8 mouse cellular contexts compared by ENCODE assay signal in genomic region chr16:91011021-91011683, GRCm38 (mm10). TPM values are rescaled to one million over a fixed set of nuclear protein-coding genes. Genes with fewer than 3 reads are reported as not detected.
A peak's percentile ranks its signal among the peaks of the same experiment; 100 is the strongest.
DNase-seq lines count a peak whose midpoint lies in the region; ATAC-seq lines count a peak whose summit lies in the region.

Gene Synj1, minus strand, starts transcription at chr16:91011308.

- WGBS in forebrain, embryonic 11.5 days, result under 1% methylated on average over 58 of the region's 66 CpGs
- under 1% methylated on average over 63 of the region's 66 CpGs for WGBS in heart, embryonic 16.5 days
- WGBS in liver, embryonic 15.5 days (ENCODE audit: insufficient replicate concordance), result under 1% methylated on average over 64 of the region's 66 CpGs
- under 1% methylated on average over 62 of the region's 66 CpGs for WGBS in neural tube, embryonic 12.5 days

- no peaks in the 10 kb centered on the region for H3K9me3 ChIP-seq in forebrain, embryonic 11.5 days (ENCODE audit: control insufficient read depth, low read length)
- H3K9me3 ChIP-seq in heart, embryonic 16.5 days (replicated peaks; ENCODE audit: control insufficient read depth, low read length), result no peaks in the 10 kb centered on the region
- no peaks in the 10 kb centered on the region for H3K9me3 ChIP-seq in liver, embryonic 15.5 days (replicated peaks)
- H3K9me3 ChIP-seq in neural tube, embryonic 12.5 days, result no peaks in the 10 kb centered on the region

- peak within 1 kb of the TSS; percentile 72 for H3K4me2 ChIP-seq in forebrain, embryonic 11.5 days (ENCODE audit: low read depth, low read length, severe bottlenecking)
- H3K4me2 ChIP-seq in heart, embryonic 16.5 days (ENCODE audit: low read depth, low read length), result peak within 1 kb of the TSS; percentile 93
- H3K4me2 ChIP-seq in liver, embryonic 15.5 days, result peak within 1 kb of the TSS; percentile 88
- H3K4me2 ChIP-seq in neural tube, embryonic 12.5 days (replicated peaks), result peak within 1 kb of the TSS; percentile 79

- H3K9ac ChIP-seq in forebrain, embryonic 11.5 days (ENCODE audit: low read length), result peak within 1 kb of the TSS; percentile 82
- peak within 1 kb of the TSS; percentile 82 for H3K9ac ChIP-seq in heart, embryonic 16.5 days (ENCODE audit: low read length)
- H3K9ac ChIP-seq in liver, embryonic 15.5 days, result peak within 1 kb of the TSS; percentile 98
- H3K9ac ChIP-seq in neural tube, embryonic 12.5 days, result peak within 1 kb of the TSS; percentile 88

- no peaks in the 10 kb centered on the region; the same call in 1 of the 2 replicates for H3K36me3 ChIP-seq in forebrain, embryonic 11.5 days (ENCODE audit: control insufficient read depth, insufficient read depth, low read length)
- H3K36me3 ChIP-seq in heart, embryonic 16.5 days (ENCODE audit: control insufficient read depth, insufficient read depth), result peaks cover 18% of the 10 kb centered on the region
- peaks cover 32% of the 10 kb centered on the region for H3K36me3 ChIP-seq in liver, embryonic 15.5 days (replicated peaks)
- peaks cover 24% of the 10 kb centered on the region for H3K36me3 ChIP-seq in neural tube, embryonic 12.5 days

- peak within 1 kb of the TSS; percentile 69 for H3K27ac ChIP-seq in forebrain, embryonic 11.5 days (ENCODE audit: low read depth, low read length)
- H3K27ac ChIP-seq in heart, embryonic 16.5 days (ENCODE audit: low read length), result peak within 1 kb of the TSS; percentile 84
- peak within 1 kb of the TSS; percentile 95 for H3K27ac ChIP-seq in liver, embryonic 15.5 days (replicated peaks)
- H3K27ac ChIP-seq in neural tube, embryonic 12.5 days, result peak within 1 kb of the TSS; percentile 70

- peak; percentile 79 for DNase-seq in CD8-positive naive resting alpha-beta T cell, adult 2 months (ENCODE audit: low read depth in 2 of 2, low spot score in 2 of 2)
- peak; percentile 82 for DNase-seq in c-Kit-positive CD71-negative TER-119-negative erythroid progenitor cells, embryonic 14.5 days (ENCODE audit: low read depth)
- peak; percentile 95 for DNase-seq in forebrain, embryonic 11.5 days (ENCODE audit: low spot score)
- DNase-seq in kidney, postnatal 36 days, result peak; percentile 94
- peak; percentile 93 for DNase-seq in telencephalon, adult 2 months (ENCODE audit: low read depth, low spot score)

- H3K4me1 ChIP-seq in forebrain, embryonic 11.5 days (replicated peaks; ENCODE audit: control insufficient read depth, insufficient read depth, low read length), result no peaks in the 10 kb centered on the region; the same call in 1 of the 2 replicates
- H3K4me1 ChIP-seq in heart, embryonic 16.5 days (ENCODE audit: control insufficient read depth, insufficient read depth, low read length), result peaks cover 13% of the 10 kb centered on the region
- H3K4me1 ChIP-seq in liver, embryonic 15.5 days (replicated peaks), result peaks cover 42% of the 10 kb centered on the region
- peaks cover 14% of the 10 kb centered on the region for H3K4me1 ChIP-seq in neural tube, embryonic 12.5 days

- H3K27me3 ChIP-seq in forebrain, embryonic 11.5 days (ENCODE audit: control insufficient read depth, insufficient read depth, low read length), result no peaks in the 10 kb centered on the region
- H3K27me3 ChIP-seq in heart, embryonic 16.5 days (ENCODE audit: control insufficient read depth, insufficient read depth, low read length), result no peaks in the 10 kb centered on the region
- no peaks in the 10 kb centered on the region for H3K27me3 ChIP-seq in liver, embryonic 15.5 days
- H3K27me3 ChIP-seq in neural tube, embryonic 12.5 days (replicated peaks), result no peaks in the 10 kb centered on the region

- ATAC-seq in forebrain, embryonic 11.5 days (replicated peaks; ENCODE audit: low FRiP score), result peak; percentile 95
- ATAC-seq in heart, embryonic 16.5 days (replicated peaks; ENCODE audit: extremely low read depth, insufficient read depth, low FRiP score), result peak; percentile 97
- ATAC-seq in liver, embryonic 15.5 days (ENCODE audit: insufficient read depth), result peak; percentile 94
- ATAC-seq in neural tube, embryonic 12.5 days (ENCODE audit: low FRiP score, low read depth), result peak; percentile 96

- H3K4me3 ChIP-seq in forebrain, embryonic 11.5 days (ENCODE audit: low read depth, low read length), result peak within 1 kb of the TSS; percentile 91
- H3K4me3 ChIP-seq in heart, embryonic 16.5 days (ENCODE audit: low read length), result peak within 1 kb of the TSS; percentile 76
- H3K4me3 ChIP-seq in liver, embryonic 15.5 days (replicated peaks), result peak within 1 kb of the TSS; percentile 100
- peak within 1 kb of the TSS; percentile 92 for H3K4me3 ChIP-seq in neural tube, embryonic 12.5 days

RNA-seq across cellular contexts. Expression of gene Synj1, which starts in this region (rescaled TPM):
- polyA plus RNA-seq in forebrain, embryonic 11.5 days (2014; fragmentation: Nextera tagmentation; extraction: Ambion mirVana), result 25.2 and 26.1 TPM in 2 replicates
- polyA plus RNA-seq in heart, embryonic 16.5 days (2015; fragmentation: Nextera tagmentation; extraction: Ambion mirVana), result 10.8 and 11.2 TPM in 2 replicates
- 19.5 and 20.6 TPM in 2 replicates for polyA plus RNA-seq in liver, embryonic 15.5 days (2015; fragmentation: Nextera tagmentation; extraction: Ambion mirVana)
- polyA plus RNA-seq in neural tube, embryonic 12.5 days (2016; fragmentation: Nextera tagmentation; extraction: Ambion mirVana), result 29.1 and 29.9 TPM in 2 replicates

Comparison
In these comparisons a context has a peak if more than half of its experiments do, and no peak if none do; other contexts are left out.
1. Peak in every context shown above with its lines: DNase-seq, ATAC-seq, H3K4me3 ChIP-seq and H3K27ac ChIP-seq.